Mouse (Mus musculus): ENCODE measurements at regions not wholly inside any gene's neighbourhood (a gene's known extent, or its start where the extent isn't known, plus 50 kb on each side); places are given as distances from the start of the nearest gene placed in this dataset.

GRCm38 (mm10) chr2:166338396-166339085 is 183.1 kb upstream of the Sulf2 start:
- no peak overlapping the region for H3K4me2 ChIP-seq (ENCODE audit: low read depth, low read length)
- no peaks in the 10 kb centered on the region for H3K36me3 ChIP-seq (ENCODE audit: control insufficient read depth, insufficient read depth)
- ATAC-seq (ENCODE audit: low read depth) = no peak
- no peak overlapping the region for H3K9ac ChIP-seq (ENCODE audit: low read depth, low read length)
- H3K27ac ChIP-seq (ENCODE audit: low read length) = no peak overlapping the region
- WGBS (ENCODE audit: insufficient replicate concordance) = 56% methylated on average over 11 of the region's 11 CpGs
- no peak overlapping the region for H3K4me3 ChIP-seq (ENCODE audit: low read depth, low read length)
- no peaks in the 10 kb centered on the region for H3K27me3 ChIP-seq (ENCODE audit: control insufficient read depth, insufficient read depth, low read depth, low read length)
- H3K4me1 ChIP-seq (ENCODE audit: control insufficient read depth, low read depth, low read length) = no peaks in the 10 kb centered on the region
- H3K9me3 ChIP-seq (replicated peaks; ENCODE audit: control insufficient read depth, low read length) = no peaks in the 10 kb centered on the region

GRCm38 (mm10) chr2:166337666-166338065 is 182.2 kb upstream of the Sulf2 start:
- Histone ChIP-seq H3K27ac (ENCODE audit: low read length) (no peak overlapping the region), H3K4me3 (ENCODE audit: low read depth, low read length) (no peak overlapping the region), H3K36me3 (ENCODE audit: control insufficient read depth, insufficient read depth) (no peaks in the 10 kb centered on the region), H3K9me3 (replicated peaks; ENCODE audit: control insufficient read depth, low read length) (no peaks in the 10 kb centered on the region), H3K4me1 (ENCODE audit: control insufficient read depth, low read depth, low read length) (no peaks in the 10 kb centered on the region), H3K9ac (ENCODE audit: low read depth, low read length) (no peak overlapping the region), H3K4me2 (ENCODE audit: low read depth, low read length) (no peak overlapping the region), H3K27me3 (ENCODE audit: control insufficient read depth, insufficient read depth, low read depth, low read length) (no peaks in the 10 kb centered on the region)
- no peak for ATAC-seq (ENCODE audit: low read depth)
- WGBS (ENCODE audit: insufficient replicate concordance) = 57% methylated on average over 7 of the region's 7 CpGs

- Histone ChIP-seq H3K36me3 (ENCODE audit: control insufficient read depth, insufficient read depth) (no peaks in the 10 kb centered on the region), H3K4me1 (ENCODE audit: control insufficient read depth, low read depth, low read length) (no peaks in the 10 kb centered on the region), H3K4me2 (ENCODE audit: low read depth, low read length) (no peak overlapping the region), H3K9ac (ENCODE audit: low read depth, low read length) (no peak overlapping the region), H3K27me3 (ENCODE audit: control insufficient read depth, insufficient read depth, low read depth, low read length) (no peaks in the 10 kb centered on the region), H3K4me3 (ENCODE audit: low read depth, low read length) (no peak overlapping the region), H3K27ac (ENCODE audit: low read length) (no peak overlapping the region), H3K9me3 (replicated peaks; ENCODE audit: control insufficient read depth, low read length) (no peaks in the 10 kb centered on the region)
- no peak for ATAC-seq (ENCODE audit: low read depth)
- WGBS (ENCODE audit: insufficient replicate concordance) = 57% methylated on average over 5 of the region's 5 CpGs
Measured at GRCm38 (mm10) chr2:166335702-166336101, 180.2 kb upstream of the Sulf2 start.

GRCm38 (mm10) chr2:166334559-166334958 is 179.1 kb upstream of the Sulf2 start:
- H3K9ac ChIP-seq (ENCODE audit: low read depth, low read length) = no peak overlapping the region
- no peaks in the 10 kb centered on the region for H3K36me3 ChIP-seq (ENCODE audit: control insufficient read depth, insufficient read depth)
- no peaks in the 10 kb centered on the region for H3K27me3 ChIP-seq (ENCODE audit: control insufficient read depth, insufficient read depth, low read depth, low read length)
- H3K4me3 ChIP-seq (ENCODE audit: low read depth, low read length) = no peak overlapping the region
- H3K27ac ChIP-seq (ENCODE audit: low read length) = no peak overlapping the region
- no peak overlapping the region for H3K4me2 ChIP-seq (ENCODE audit: low read depth, low read length)
- no peaks in the 10 kb centered on the region for H3K9me3 ChIP-seq (replicated peaks; ENCODE audit: control insufficient read depth, low read length)
- ATAC-seq (ENCODE audit: low read depth) = no peak
- H3K4me1 ChIP-seq (ENCODE audit: control insufficient read depth, low read depth, low read length) = no peaks in the 10 kb centered on the region
- WGBS (ENCODE audit: insufficient replicate concordance) = 54% methylated on average over 7 of the region's 7 CpGs

- H3K27ac ChIP-seq (ENCODE audit: low read length) = no peak overlapping the region
- H3K4me3 ChIP-seq (ENCODE audit: low read depth, low read length) = no peak overlapping the region
- no peaks in the 10 kb centered on the region for H3K36me3 ChIP-seq (ENCODE audit: control insufficient read depth, insufficient read depth)
- H3K4me2 ChIP-seq (ENCODE audit: low read depth, low read length) = no peak overlapping the region
- H3K9me3 ChIP-seq (replicated peaks; ENCODE audit: control insufficient read depth, low read length) = no peaks in the 10 kb centered on the region
- H3K4me1 ChIP-seq (ENCODE audit: control insufficient read depth, low read depth, low read length) = no peaks in the 10 kb centered on the region
- no peaks in the 10 kb centered on the region for H3K27me3 ChIP-seq (ENCODE audit: control insufficient read depth, insufficient read depth, low read depth, low read length)
- ATAC-seq (ENCODE audit: low read depth) = no peak
- no peak overlapping the region for H3K9ac ChIP-seq (ENCODE audit: low read depth, low read length)
- WGBS (ENCODE audit: insufficient replicate concordance) = 60% methylated on average over 4 of the region's 4 CpGs
Measured at GRCm38 (mm10) chr2:166333818-166334217, 178.4 kb upstream of the Sulf2 start.

- Histone ChIP-seq H3K36me3 (ENCODE audit: control insufficient read depth, insufficient read depth) (no peaks in the 10 kb centered on the region), H3K4me2 (ENCODE audit: low read depth, low read length) (no peak overlapping the region), H3K9ac (ENCODE audit: low read depth, low read length) (no peak overlapping the region), H3K9me3 (replicated peaks; ENCODE audit: control insufficient read depth, low read length) (no peaks in the 10 kb centered on the region), H3K4me1 (ENCODE audit: control insufficient read depth, low read depth, low read length) (no peaks in the 10 kb centered on the region), H3K4me3 (ENCODE audit: low read depth, low read length) (no peak overlapping the region), H3K27ac (ENCODE audit: low read length) (no peak overlapping the region), H3K27me3 (ENCODE audit: control insufficient read depth, insufficient read depth, low read depth, low read length) (no peaks in the 10 kb centered on the region)
- no peak for ATAC-seq (ENCODE audit: low read depth)
- WGBS (ENCODE audit: insufficient replicate concordance) = 57% methylated on average over 13 of the region's 13 CpGs
Measured at GRCm38 (mm10) chr2:166332748-166333417, 177.4 kb upstream of the Sulf2 start.

- ATAC-seq (ENCODE audit: low read depth) = no peak
- WGBS (ENCODE audit: insufficient replicate concordance) = 69% methylated on average over 4 of the region's 4 CpGs
- H3K36me3 ChIP-seq (ENCODE audit: control insufficient read depth, insufficient read depth) = no peaks in the 10 kb centered on the region
- H3K4me3 ChIP-seq (ENCODE audit: low read depth, low read length) = no peak overlapping the region
- no peak overlapping the region for H3K4me2 ChIP-seq (ENCODE audit: low read depth, low read length)
- no peaks in the 10 kb centered on the region for H3K27me3 ChIP-seq (ENCODE audit: control insufficient read depth, insufficient read depth, low read depth, low read length)
- H3K9me3 ChIP-seq (replicated peaks; ENCODE audit: control insufficient read depth, low read length) = no peaks in the 10 kb centered on the region
- H3K27ac ChIP-seq (ENCODE audit: low read length) = no peak overlapping the region
- H3K4me1 ChIP-seq (ENCODE audit: control insufficient read depth, low read depth, low read length) = no peaks in the 10 kb centered on the region
- H3K9ac ChIP-seq (ENCODE audit: low read depth, low read length) = no peak overlapping the region
Measured at GRCm38 (mm10) chr2:166331192-166331591, 175.7 kb upstream of the Sulf2 start.

GRCm38 (mm10) chr2:166330364-166330763 is 174.9 kb upstream of the Sulf2 start:
- H3K4me1 ChIP-seq (ENCODE audit: control insufficient read depth, low read depth, low read length) = no peaks in the 10 kb centered on the region
- no peak overlapping the region for H3K9ac ChIP-seq (ENCODE audit: low read depth, low read length)
- no peaks in the 10 kb centered on the region for H3K27me3 ChIP-seq (ENCODE audit: control insufficient read depth, insufficient read depth, low read depth, low read length)
- H3K27ac ChIP-seq (ENCODE audit: low read length) = no peak overlapping the region
- no peak overlapping the region for H3K4me3 ChIP-seq (ENCODE audit: low read depth, low read length)
- no peak overlapping the region for H3K4me2 ChIP-seq (ENCODE audit: low read depth, low read length)
- no peaks in the 10 kb centered on the region for H3K9me3 ChIP-seq (replicated peaks; ENCODE audit: control insufficient read depth, low read length)
- ATAC-seq (ENCODE audit: low read depth) = no peak
- WGBS (ENCODE audit: insufficient replicate concordance) = 22% methylated on average over 6 of the region's 6 CpGs
- no peaks in the 10 kb centered on the region for H3K36me3 ChIP-seq (ENCODE audit: control insufficient read depth, insufficient read depth)

GRCm38 (mm10) chr2:166329556-166330340 is 174.3 kb upstream of the Sulf2 start:
- Histone ChIP-seq H3K9me3 (replicated peaks; ENCODE audit: control insufficient read depth, low read length) (no peaks in the 10 kb centered on the region), H3K9ac (ENCODE audit: low read depth, low read length) (no peak overlapping the region), H3K4me1 (ENCODE audit: control insufficient read depth, low read depth, low read length) (no peaks in the 10 kb centered on the region), H3K27ac (ENCODE audit: low read length) (no peak overlapping the region), H3K27me3 (ENCODE audit: control insufficient read depth, insufficient read depth, low read depth, low read length) (no peaks in the 10 kb centered on the region), H3K36me3 (ENCODE audit: control insufficient read depth, insufficient read depth) (no peaks in the 10 kb centered on the region), H3K4me2 (ENCODE audit: low read depth, low read length) (no peak overlapping the region), H3K4me3 (ENCODE audit: low read depth, low read length) (no peak overlapping the region)
- ATAC-seq (ENCODE audit: low read depth) = no peak
- WGBS (ENCODE audit: insufficient replicate concordance) = 59% methylated on average over 14 of the region's 14 CpGs
